Mouse (Mus musculus): ENCODE measurements at regions not wholly inside any gene's neighbourhood (a gene's known extent, or its start where the extent isn't known, plus 50 kb on each side); places are given as distances from the start of the nearest gene placed in this dataset.

DNA sequence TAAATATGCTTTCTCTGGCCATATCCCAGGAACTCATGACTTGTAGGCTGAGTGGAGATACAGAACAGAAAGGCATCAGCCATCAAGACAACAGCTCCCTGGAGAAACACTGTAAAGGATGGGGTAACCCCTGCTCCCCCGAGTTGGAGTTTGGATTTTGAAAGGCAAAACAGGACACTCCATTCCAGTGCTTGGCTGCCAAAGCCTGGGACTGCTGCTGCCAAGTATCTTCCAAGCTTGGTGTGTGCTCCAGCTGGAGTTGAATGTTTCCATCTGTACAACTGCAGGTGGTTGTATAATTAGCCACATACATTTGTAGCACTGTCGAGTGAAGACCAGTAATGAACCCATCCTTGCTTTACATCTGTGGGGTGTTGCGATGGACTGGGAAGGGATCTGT lies 62.1 kb downstream of the 4933412E24Rik start:
- Histone ChIP-seq H3K4me2 (no peak overlapping the region), H3K27me3 (replicated peaks) (no peaks in the 10 kb centered on the region), H3K4me1 (peaks cover 21% of the 10 kb centered on the region), H3K9me3 (no peaks in the 10 kb centered on the region), H3K9ac (no peak overlapping the region), H3K36me3 (no peaks in the 10 kb centered on the region), H3K27ac (replicated peaks) (no peak overlapping the region), H3K4me3 (no peak overlapping the region)
- no peak for ATAC-seq (ENCODE audit: extremely low read depth, insufficient number of reproducible peaks, low FRiP score, low TSS enrichment)
- 66% methylated on average over 3 of the region's 3 CpGs for WGBS

DNA sequence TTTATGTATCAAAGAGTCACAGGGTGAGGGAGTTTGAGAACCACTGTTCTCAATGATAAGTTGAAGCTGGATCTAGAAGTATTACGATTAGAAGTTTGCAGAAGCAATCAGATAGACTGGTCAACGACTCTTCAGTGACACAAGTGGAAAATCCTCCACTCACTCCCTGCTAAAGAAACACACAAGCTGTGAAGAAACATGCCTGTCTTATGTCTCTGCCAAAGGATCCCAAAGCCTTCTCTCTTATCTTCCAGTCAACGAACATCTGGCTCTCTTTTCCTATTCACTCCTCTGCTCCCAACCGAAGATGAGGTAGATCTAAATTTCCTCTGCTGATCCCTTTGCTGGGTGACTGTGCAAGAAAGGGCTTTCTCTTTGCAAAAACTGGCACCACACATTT lies 62.6 kb downstream of the 4933412E24Rik start:
- Histone ChIP-seq H3K4me1 (peaks cover 21% of the 10 kb centered on the region), H3K36me3 (no peaks in the 10 kb centered on the region), H3K4me2 (no peak overlapping the region), H3K27me3 (replicated peaks) (no peaks in the 10 kb centered on the region), H3K4me3 (no peak overlapping the region), H3K27ac (replicated peaks) (no peak overlapping the region), H3K9ac (no peak overlapping the region), H3K9me3 (no peaks in the 10 kb centered on the region)
- WGBS, result 23% methylated on average over 4 of the region's 4 CpGs
- ATAC-seq (ENCODE audit: extremely low read depth, insufficient number of reproducible peaks, low FRiP score, low TSS enrichment), result no peak

DNA sequence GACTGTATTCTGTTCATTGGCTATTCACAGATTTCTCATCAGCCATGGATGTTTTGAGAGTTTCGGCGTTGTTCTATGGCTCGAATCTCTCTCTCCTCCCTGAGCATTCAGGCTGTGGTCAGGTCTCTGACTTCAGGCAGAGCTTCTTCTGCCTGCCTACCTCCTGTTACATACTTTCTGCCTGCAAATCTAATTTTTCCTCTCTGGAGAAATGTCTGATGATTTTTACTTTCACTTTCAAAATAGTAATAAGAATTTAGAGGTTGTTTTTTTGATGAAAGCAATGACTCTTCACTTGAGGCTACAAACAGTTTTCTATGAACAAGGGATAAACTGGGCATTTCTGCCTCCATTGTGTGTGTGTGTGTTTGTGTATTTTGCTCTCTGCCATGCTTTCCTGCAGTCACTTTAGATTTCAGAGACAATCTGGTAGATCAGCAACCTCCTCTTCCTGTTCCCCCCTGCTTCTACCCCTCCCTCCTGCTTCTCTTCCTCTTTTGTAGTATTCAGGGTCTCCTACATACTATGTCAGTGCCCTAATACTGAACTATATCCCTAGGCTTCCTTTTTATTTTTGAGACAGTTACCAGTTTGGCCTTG lies 65.7 kb downstream of the 4933412E24Rik start:
- Histone ChIP-seq H3K4me1 (peaks cover 21% of the 10 kb centered on the region), H3K4me3 (no peak overlapping the region), H3K9me3 (no peaks in the 10 kb centered on the region), H3K4me2 (0 out of 2 replicates have a peak overlapping the region, but pooled peaks have one; percentile 1), H3K9ac (no peak overlapping the region), H3K27ac (replicated peaks) (no peak overlapping the region), H3K27me3 (replicated peaks) (no peaks in the 10 kb centered on the region), H3K36me3 (no peaks in the 10 kb centered on the region)
- WGBS, result 76% methylated on average over 3 of the region's 3 CpGs
- no peak for ATAC-seq (ENCODE audit: extremely low read depth, insufficient number of reproducible peaks, low FRiP score, low TSS enrichment)

DNA sequence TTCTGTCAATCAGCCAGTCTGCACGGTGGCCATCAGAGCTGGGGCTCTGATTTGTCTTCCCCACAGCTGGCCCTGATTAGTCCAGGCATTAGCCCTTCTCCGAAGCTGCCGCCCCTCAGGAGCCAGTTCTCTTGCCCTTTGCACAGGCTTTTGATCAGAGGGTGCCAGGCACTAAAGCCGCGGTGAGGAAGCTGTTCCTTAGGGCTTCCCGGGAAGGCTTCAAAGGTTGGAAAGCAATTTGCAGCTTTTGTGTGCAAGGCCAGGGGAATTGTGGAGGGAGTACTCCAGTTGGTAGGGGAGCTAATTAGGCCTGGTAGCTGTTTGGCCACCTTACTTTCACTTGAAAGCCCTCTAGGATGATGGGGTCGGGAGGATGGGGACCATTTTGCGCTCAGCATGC lies 71.2 kb downstream of the 4933412E24Rik start:
- WGBS, result 17% methylated on average over 8 of the region's 8 CpGs
- no peaks in the 10 kb centered on the region for H3K4me1 ChIP-seq
- 0 out of 2 replicates have a peak, but pooled peaks cover 7% of the 10 kb centered on the region for H3K27me3 ChIP-seq (replicated peaks)
- H3K4me2 ChIP-seq, result no peak overlapping the region
- H3K9me3 ChIP-seq, result peaks cover 9% of the 10 kb centered on the region; the same call in 1 of the 2 replicates
- H3K9ac ChIP-seq, result no peak overlapping the region
- H3K4me3 ChIP-seq, result no peak overlapping the region
- no peak overlapping the region for H3K27ac ChIP-seq (replicated peaks)
- no peaks in the 10 kb centered on the region for H3K36me3 ChIP-seq
- ATAC-seq (ENCODE audit: extremely low read depth, insufficient number of reproducible peaks, low FRiP score, low TSS enrichment), result no peak

DNA sequence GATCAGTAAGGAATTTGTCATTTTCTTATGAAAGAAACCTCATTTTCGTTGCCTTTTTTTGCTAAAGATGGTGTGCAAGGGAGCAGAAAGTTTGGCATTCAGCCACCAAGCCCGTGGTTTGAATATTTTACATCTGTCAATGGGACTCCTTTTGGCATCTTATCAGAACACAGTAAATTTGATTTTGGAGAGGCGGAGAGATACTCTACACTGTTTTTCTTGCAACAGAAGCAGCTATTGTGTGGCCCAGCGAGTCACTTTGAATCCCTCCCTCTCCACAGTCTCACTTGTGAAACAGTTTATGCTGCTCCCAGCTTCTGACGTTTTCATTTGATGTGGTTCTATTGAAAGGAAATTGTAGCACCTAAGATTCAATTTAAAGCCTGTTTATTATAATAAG lies 79.9 kb downstream of the 4933412E24Rik start:
- WGBS, result 30% methylated on average over 5 of the region's 5 CpGs
- no peak overlapping the region for H3K4me3 ChIP-seq
- H3K36me3 ChIP-seq, result no peaks in the 10 kb centered on the region
- H3K4me2 ChIP-seq, result no peak overlapping the region
- H3K27me3 ChIP-seq (replicated peaks), result no peaks in the 10 kb centered on the region
- no peaks in the 10 kb centered on the region for H3K4me1 ChIP-seq
- H3K9me3 ChIP-seq, result peaks cover 9% of the 10 kb centered on the region; the same call in 1 of the 2 replicates
- ATAC-seq (ENCODE audit: extremely low read depth, insufficient number of reproducible peaks, low FRiP score, low TSS enrichment), result no peak
- H3K27ac ChIP-seq (replicated peaks), result no peak overlapping the region
- no peak overlapping the region for H3K9ac ChIP-seq

DNA sequence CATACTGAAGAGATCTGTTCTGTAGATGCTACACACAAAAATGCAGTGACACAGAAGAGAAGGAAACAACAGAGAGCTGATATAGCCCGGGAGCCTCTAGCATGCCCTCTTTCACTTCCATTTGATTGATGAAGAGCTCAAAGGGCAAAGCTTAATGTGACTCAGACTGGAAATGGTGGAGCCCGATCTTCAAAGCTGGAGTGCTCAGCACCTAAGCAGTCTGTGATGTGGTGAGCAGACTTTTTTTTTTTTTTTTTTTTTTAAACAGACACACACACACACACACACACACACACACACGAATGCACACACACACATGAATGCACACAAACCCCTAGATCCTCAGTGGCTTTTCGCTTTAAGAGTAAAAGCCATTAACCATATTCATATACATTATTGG lies 102.6 kb downstream of the 4933412E24Rik start:
- no peak overlapping the region for H3K9ac ChIP-seq
- H3K4me3 ChIP-seq, result no peak overlapping the region
- no peaks in the 10 kb centered on the region for H3K9me3 ChIP-seq
- H3K4me2 ChIP-seq, result no peak overlapping the region
- H3K36me3 ChIP-seq, result no peaks in the 10 kb centered on the region
- no peaks in the 10 kb centered on the region for H3K4me1 ChIP-seq
- no peak overlapping the region for H3K27ac ChIP-seq (replicated peaks)
- 57% methylated on average over 4 of the region's 4 CpGs for WGBS
- ATAC-seq (ENCODE audit: extremely low read depth, insufficient number of reproducible peaks, low FRiP score, low TSS enrichment), result no peak
- no peaks in the 10 kb centered on the region for H3K27me3 ChIP-seq (replicated peaks)

DNA sequence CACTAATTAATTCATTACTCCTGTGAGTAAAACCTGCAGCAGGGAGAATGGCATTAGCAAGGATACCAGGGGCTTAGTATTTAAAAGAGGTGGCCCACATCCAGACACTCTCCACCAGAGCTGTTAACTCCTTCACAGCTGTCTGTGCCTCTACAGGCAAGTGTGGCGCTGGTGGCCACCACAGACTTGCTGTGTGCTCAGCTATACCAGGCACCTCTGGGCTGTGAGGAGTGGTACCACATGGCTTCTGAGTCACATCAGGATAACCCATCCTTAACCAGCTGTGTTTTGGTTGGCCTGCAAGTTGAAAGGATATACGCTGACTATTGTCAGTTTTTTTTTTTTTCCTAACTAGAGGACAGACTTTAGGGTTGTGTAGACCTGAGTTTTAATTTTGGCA lies 108.1 kb downstream of the 4933412E24Rik start:
- peaks cover 3% of the 10 kb centered on the region; the same call in 1 of the 2 replicates for H3K4me1 ChIP-seq
- ATAC-seq (ENCODE audit: extremely low read depth, insufficient number of reproducible peaks, low FRiP score, low TSS enrichment), result no peak
- 71% methylated on average over 2 of the region's 2 CpGs for WGBS
- no peak overlapping the region for H3K27ac ChIP-seq (replicated peaks)
- no peaks in the 10 kb centered on the region for H3K9me3 ChIP-seq
- H3K27me3 ChIP-seq (replicated peaks), result no peaks in the 10 kb centered on the region
- no peak overlapping the region for H3K4me3 ChIP-seq
- H3K4me2 ChIP-seq, result no peak overlapping the region
- no peak overlapping the region for H3K9ac ChIP-seq
- no peaks in the 10 kb centered on the region for H3K36me3 ChIP-seq

DNA sequence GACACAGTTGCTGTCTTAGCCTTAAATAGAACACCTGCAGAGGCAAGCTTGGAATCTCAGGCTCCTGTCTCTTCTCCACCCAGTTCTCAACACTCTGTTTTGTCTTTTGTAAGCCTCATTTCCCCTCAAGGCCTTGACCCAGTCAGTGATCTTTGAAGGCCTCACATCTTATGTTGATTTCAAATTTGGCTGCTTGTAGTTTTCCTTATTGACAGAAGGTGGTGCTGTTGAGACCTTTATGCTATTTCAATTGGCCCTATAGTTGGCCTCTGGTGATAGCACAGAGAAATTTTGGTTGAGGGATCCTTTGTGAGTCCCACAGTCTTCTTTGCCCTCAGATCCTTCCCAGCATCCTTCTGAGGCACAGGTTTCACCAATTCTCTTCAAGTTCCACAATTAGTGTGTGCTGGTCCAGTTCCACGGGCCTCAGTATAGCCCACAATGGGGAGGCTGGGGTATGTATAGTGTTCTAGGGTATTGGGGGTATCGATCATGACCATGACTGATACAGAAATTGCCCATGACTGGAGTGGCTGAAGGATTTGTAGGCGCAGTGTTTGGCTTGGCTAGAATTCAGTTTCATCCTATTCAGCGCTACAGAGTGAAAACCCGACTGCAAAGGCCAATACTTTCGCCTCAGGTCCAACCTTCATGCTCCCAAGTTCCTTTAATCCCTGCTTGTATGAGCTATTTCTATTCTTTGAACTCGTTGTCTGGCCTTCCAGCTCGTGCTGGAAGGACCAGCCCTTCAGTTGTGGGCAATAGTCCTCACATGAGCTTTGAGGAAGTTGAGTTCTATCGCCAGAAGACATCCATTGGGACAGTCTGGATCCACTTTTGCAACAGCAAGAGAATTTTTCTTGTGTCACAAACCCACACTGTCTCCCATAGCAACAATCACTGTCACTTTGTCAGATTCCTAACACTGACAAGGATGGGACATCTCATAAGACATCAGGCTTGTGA lies 110.3 kb downstream of the 4933412E24Rik start:
- Histone ChIP-seq H3K4me2 (no peak overlapping the region), H3K9ac (no peak overlapping the region), H3K4me1 (peaks cover 3% of the 10 kb centered on the region; the same call in 1 of the 2 replicates), H3K27ac (replicated peaks) (no peak overlapping the region), H3K4me3 (no peak overlapping the region), H3K36me3 (no peaks in the 10 kb centered on the region), H3K9me3 (no peaks in the 10 kb centered on the region), H3K27me3 (replicated peaks) (no peaks in the 10 kb centered on the region)
- 72% methylated on average over 9 of the region's 9 CpGs for WGBS
- no peak for ATAC-seq (ENCODE audit: extremely low read depth, insufficient number of reproducible peaks, low FRiP score, low TSS enrichment)

DNA sequence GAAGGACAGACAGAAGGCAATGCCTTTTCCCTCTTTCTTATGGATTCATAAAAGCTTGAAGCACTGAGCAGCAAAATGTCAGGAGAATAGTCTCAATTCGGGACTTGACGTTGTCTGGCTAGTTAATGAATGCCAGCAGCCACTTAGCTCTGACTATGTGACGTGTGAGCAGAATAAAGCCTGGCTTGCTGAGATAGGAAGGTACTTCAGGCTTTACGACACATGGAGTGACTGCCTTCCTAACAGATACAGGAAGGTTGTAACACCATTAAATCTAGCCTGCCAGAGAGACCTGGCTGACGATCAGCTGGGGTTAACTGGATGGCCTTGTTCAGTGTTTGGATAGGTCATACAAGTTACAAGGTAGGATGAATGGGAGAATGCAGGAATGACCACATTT lies 111.7 kb downstream of the 4933412E24Rik start:
- Histone ChIP-seq H3K4me1 (peaks cover 3% of the 10 kb centered on the region; the same call in 1 of the 2 replicates), H3K4me3 (no peak overlapping the region), H3K9ac (no peak overlapping the region), H3K27me3 (replicated peaks) (no peaks in the 10 kb centered on the region), H3K36me3 (no peaks in the 10 kb centered on the region), H3K9me3 (no peaks in the 10 kb centered on the region), H3K27ac (replicated peaks) (no peak overlapping the region), H3K4me2 (no peak overlapping the region)
- 36% methylated on average over 5 of the region's 5 CpGs for WGBS
- no peak for ATAC-seq (ENCODE audit: extremely low read depth, insufficient number of reproducible peaks, low FRiP score, low TSS enrichment)

DNA sequence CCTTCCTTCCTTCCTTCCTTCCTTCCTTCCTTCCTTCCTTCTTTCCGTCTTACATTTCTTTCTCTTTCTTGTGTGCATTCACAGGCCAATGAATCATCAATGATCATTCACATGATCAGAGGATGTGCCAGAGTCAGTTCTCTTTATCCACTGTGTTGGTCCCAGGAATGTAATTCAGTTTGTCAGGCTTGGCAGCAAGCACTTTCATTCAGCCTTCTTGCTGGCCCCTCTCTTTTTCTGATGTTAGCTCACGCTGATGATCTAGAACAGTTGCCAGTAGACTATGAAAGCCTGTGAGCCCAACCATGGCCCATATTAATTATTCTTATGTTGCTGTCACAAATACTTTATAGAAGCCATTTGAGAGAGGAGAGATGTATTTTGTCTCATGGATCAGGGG lies 127.4 kb downstream of the 4933412E24Rik start:
- no peak for ATAC-seq (ENCODE audit: extremely low read depth, insufficient number of reproducible peaks, low FRiP score, low TSS enrichment)
- no peak overlapping the region for H3K27ac ChIP-seq (replicated peaks)
- H3K9ac ChIP-seq, result no peak overlapping the region
- H3K4me2 ChIP-seq, result no peak overlapping the region
- no peaks in the 10 kb centered on the region for H3K9me3 ChIP-seq
- H3K4me1 ChIP-seq, result 0 out of 2 replicates have a peak, but pooled peaks cover 2% of the 10 kb centered on the region
- no peak overlapping the region for H3K4me3 ChIP-seq
- H3K36me3 ChIP-seq, result no peaks in the 10 kb centered on the region
- 82% methylated on average over 2 of the region's 2 CpGs for WGBS
- H3K27me3 ChIP-seq (replicated peaks), result no peaks in the 10 kb centered on the region

DNA sequence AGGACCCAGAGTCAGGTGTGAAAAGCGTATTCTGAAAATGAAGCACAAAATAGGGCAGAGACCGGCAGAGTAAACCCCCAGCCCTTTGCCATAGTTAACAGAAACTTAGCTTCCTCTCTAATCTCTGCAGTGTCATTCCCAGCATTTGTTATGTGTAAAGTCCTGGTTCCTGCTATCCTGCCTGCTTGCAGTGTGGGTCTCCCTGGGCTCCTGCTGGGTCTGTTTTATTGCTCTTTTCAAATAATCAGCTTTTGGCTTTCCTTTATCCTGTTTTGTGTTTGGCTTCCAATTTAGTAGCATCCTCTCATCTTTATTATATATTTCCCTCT lies 128.3 kb downstream of the 4933412E24Rik start:
- 27% methylated on average over 2 of the region's 2 CpGs for WGBS
- no peak overlapping the region for H3K27ac ChIP-seq (replicated peaks)

More for the DNA sequence above, 128.3 kb downstream of the 4933412E24Rik start:
- Histone ChIP-seq H3K9me3 (no peaks in the 10 kb centered on the region), H3K36me3 (no peaks in the 10 kb centered on the region), H3K4me3 (no peak overlapping the region), H3K4me2 (no peak overlapping the region), H3K27me3 (replicated peaks) (no peaks in the 10 kb centered on the region), H3K4me1 (0 out of 2 replicates have a peak, but pooled peaks cover 2% of the 10 kb centered on the region), H3K9ac (no peak overlapping the region)
- ATAC-seq (ENCODE audit: extremely low read depth, insufficient number of reproducible peaks, low FRiP score, low TSS enrichment), result no peak
